Mouse (Mus musculus) embryonic fibroblast, embryonic 13.5 days (primary cell): ENCODE data around the gene Apba3.

Experiments
- CTCF ChIP-seq: IDR thresholded peaks from 2 replicates; pipeline ENCODE4 v1.5.1; 2011; ENCODE audit warnings: mild to moderate bottlenecking, control low read depth, low read length, moderate library complexity, borderline replicate concordance; ENCODE audit not compliant: insufficient read depth
- POLR2A ChIP-seq: IDR thresholded peaks from 2 replicates; pipeline ENCODE4 v1.6.1; 2011; ENCODE audit warnings: low read depth, mild to moderate bottlenecking, control low read depth, low read length, moderate library complexity

DNA sequence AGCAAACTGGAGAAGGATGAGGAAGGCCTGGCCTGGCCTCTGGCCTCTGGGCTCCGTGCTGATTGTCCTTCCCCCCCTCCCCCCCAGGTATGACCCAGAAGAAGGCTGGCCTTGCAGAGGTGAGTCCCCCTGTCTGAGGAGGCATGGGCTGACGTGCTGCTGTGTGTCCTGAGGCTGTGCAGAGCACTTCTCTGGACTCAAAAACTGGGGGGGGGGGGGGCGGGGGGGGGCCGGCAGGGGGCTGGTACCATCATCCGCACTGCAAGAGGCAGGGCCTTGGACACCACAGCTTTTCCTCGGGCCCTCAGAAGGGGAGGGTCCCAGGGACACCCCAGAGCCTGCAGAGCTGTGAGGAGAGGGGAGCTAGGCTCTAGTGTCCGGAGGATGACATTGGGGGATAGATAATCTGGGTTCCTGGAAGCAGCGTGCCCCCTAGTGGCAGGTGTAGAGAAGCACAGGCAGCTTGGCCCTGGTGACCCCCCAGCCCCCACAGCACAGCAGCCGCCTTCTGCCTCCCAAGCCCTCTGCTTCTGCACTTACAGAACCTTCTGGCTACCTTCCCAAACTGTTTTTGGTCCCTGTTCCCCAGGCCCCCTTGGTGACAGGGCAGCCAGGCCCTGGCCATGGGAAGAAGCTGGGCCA lies 38.0 kb downstream of the Apba3 start:
- TF ChIP-seq CTCF (peak; percentile 89), POLR2A (no peak)
